Mouse (Mus musculus) spleen, adult 2 months (tissue): ENCODE data around the gene Fam118b.

Experiments used
- CTCF ChIP-seq: fragments of 200-500 bp; IDR thresholded peaks from 2 replicates; pipeline ENCODE4 v1.5.1; 2011; ENCODE audit warnings: mild to moderate bottlenecking, inconsistent platforms; ENCODE audit not compliant: insufficient read depth, insufficient read length, insufficient replicate concordance; ENCODE audit errors: extremely low read depth
- POLR2A ChIP-seq: fragments of 200-500 bp; IDR thresholded peaks from 2 replicates; pipeline ENCODE4 v1.6.1; 2011; ENCODE audit warnings: low read depth, low read length, inconsistent platforms

- TF ChIP-seq CTCF, result no peak
- TF ChIP-seq POLR2A, result no peak
Measured at GRCm38 (mm10) chr9:35200529-35201060, 67.0 kb downstream of the Fam118b start.
